Mouse (Mus musculus) brain, embryonic 14.5 days (tissue): ENCODE data around the gene Dpp8. TPM values are rescaled to one million over a fixed set of nuclear protein-coding genes. Genes with fewer than 3 reads are reported as not detected.
A peak's percentile ranks its signal among the peaks of the same experiment; 100 is the strongest.
"Not testable (repeated sequence)": the region's sequence is repeated elsewhere in the genome, so short reads cannot be mapped to it uniquely, and the experiment has no call there.

Experiments used
- DNase-seq: peaks from one replicate; pipeline ENCODE4 v3.0.0-alpha.2; 2011; ENCODE audit warnings: low read depth
- CTCF ChIP-seq: fragments of 200-500 bp; IDR thresholded peaks from 2 replicates; pipeline ENCODE4 v1.5.1; 2012; ENCODE audit warnings: inconsistent platforms, mild to moderate bottlenecking, moderate library complexity, borderline replicate concordance; ENCODE audit not compliant: insufficient read depth, insufficient read length; ENCODE audit errors: extremely low read depth
- POLR2A ChIP-seq: fragments of 200-500 bp; IDR thresholded peaks from 2 replicates; pipeline ENCODE4 v1.6.1; 2012; ENCODE audit warnings: mild to moderate bottlenecking, inconsistent platforms, borderline replicate concordance; ENCODE audit not compliant: poor library complexity, insufficient read depth, insufficient read length, severe bottlenecking; ENCODE audit errors: extremely low read depth
- polyA plus RNA-seq: library from polyadenylated mRNA; depleted of rRNA; stranded (reverse); fragments of >200 nt; gene quantifications from 2 replicates; pipeline ENCODE4 v1.2.3, GENCODE M21; 2012

The Dpp8 gene
- polyA plus RNA-seq, 1 experiment, result 58.3 TPM

- no peak for TF ChIP-seq POLR2A
- TF ChIP-seq CTCF, result no peak
- DNase-seq, result peak; percentile 7
Measured at GRCm38 (mm10) chr9:65022580-65023135, 9.6 kb upstream of the Dpp8 start.

DNA sequence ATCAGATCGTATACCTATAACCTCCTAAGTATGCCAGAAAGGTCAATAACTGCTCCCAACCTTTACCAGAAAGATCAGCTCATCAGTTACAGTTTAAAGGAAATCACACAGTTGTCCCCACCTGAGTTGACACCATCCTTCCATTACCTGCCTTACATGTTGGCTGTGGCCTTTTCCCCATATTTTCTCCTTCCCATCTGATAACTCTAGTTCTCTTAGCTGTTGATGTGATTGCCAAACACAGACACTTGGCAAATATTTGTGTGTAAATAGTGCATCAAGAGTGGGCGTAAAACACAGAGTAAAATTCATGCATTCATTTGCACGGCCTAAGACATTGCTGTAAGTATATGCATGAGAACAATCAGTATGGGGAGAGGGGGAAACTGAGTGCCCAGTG lies 8.8 kb upstream of the Dpp8 start:
- no peak for TF ChIP-seq CTCF
- TF ChIP-seq POLR2A, result no peak
- no peak for DNase-seq

- TF ChIP-seq POLR2A, result no peak
- no peak for TF ChIP-seq CTCF
- DNase-seq, result no peak
Measured at GRCm38 (mm10) chr9:65027241-65027640, 5.0 kb upstream of the Dpp8 start.

- TF ChIP-seq POLR2A (no peak), CTCF (no peak)
Measured at GRCm38 (mm10) chr9:65028313-65028712, 3.9 kb upstream of the Dpp8 start.

DNA sequence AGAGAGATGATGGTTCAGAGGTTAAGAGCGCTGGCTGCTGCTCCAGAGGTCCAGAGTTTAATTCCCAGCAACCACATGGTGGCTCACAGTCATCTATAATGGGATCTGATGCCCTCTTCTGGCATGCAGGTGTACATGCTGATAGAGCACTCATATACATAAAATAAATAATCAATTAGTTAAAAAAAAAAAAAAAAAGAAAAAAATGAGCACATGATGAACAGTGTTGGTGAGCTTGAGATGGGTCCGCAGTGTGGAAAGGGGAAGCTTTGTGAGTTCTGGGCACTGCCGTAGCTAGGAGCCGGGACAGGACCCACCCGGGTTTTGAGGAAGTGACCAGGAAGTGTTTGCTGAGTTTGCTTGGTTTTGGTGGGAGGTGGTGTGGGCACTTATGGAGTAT lies 859 bp upstream of the Dpp8 start:
- DNase-seq, result not testable (repeated sequence)

More at GRCm38 (mm10) chr9:65028313-65028712, 3.9 kb upstream of the Dpp8 start:
- DNase-seq, result no peak

GRCm38 (mm10) chr9:65031894-65032268 lies 333 bp upstream of the Dpp8 start:
- no peak for DNase-seq

DNA sequence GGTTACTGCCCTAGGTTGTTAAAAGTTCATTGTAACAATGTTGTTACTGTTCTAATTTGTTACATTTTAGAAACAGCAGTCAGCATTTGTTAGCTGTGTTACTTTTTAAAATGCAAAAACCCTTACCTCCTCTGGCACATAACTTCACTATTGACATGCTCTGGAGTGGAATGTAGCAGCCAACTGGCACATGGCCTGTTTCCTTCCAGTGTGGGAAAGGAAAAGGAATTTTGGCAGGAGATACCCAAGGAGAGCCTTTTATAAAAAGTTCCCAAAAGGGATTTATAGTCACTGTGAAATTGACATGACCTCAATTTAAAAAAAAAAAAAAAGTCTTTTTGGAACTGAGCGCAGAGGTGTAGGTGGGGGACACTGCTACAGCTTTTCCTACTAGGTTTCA lies 4.2 kb downstream of the Dpp8 start:
- peak; percentile 69 for DNase-seq
- TF ChIP-seq CTCF, result no peak
- TF ChIP-seq POLR2A, result no peak

More at GRCm38 (mm10) chr9:65031894-65032268, 333 bp upstream of the Dpp8 start:
- TF ChIP-seq POLR2A, result no peak
- no peak for TF ChIP-seq CTCF

- TF ChIP-seq POLR2A, result no peak
- no peak for TF ChIP-seq CTCF
- peak; percentile 1 for DNase-seq
Measured at GRCm38 (mm10) chr9:65036861-65037260, 4.6 kb downstream of the Dpp8 start.

DNA sequence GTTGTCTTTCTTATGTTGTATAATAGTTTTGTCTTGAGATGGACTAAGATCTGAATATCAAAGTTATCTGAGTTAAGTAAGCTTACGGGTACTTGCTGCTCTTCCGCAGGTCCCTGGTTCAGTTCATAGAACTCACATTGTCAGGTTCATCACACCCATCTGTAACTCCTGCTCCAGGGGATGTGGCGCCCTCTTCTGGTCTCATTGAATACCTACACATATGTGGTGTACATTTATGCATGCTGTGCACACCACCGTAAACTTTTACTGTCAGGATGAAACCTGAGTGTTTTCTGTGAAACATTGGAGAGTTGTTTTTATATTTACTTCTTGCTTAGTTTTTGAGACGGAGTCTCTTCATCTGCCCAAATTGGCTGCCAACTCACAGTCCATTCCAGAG lies 9.2 kb downstream of the Dpp8 start:
- TF ChIP-seq POLR2A (no peak), CTCF (peak; percentile 40; the same call in 1 of the 2 replicates)
- no peak for DNase-seq

- DNase-seq, result no peak
- TF ChIP-seq POLR2A (no peak), CTCF (no peak)
Measured at GRCm38 (mm10) chr9:65046993-65047392, 14.8 kb downstream of the Dpp8 start.

- TF ChIP-seq CTCF, result no peak
- no peak for TF ChIP-seq POLR2A
Measured at GRCm38 (mm10) chr9:65049422-65049821, 17.2 kb downstream of the Dpp8 start.

DNA sequence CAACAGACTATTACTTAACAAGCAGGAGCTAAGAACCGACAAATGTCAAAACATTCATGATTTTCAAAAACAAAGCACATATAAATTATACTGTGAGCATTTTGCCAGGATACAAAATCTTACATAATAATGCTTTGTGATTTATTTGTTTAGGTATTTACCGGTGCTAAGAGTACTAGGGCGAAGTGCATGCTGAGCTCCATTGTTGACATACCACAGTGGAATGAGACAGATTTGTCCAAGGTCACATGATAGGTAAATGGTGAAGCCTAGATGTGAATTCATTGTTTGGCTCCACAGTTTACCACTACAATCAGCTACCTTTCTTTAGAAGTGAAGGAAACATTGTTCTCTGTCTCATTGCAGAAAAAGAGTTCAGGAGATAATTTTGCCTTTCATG lies 18.8 kb downstream of the Dpp8 start:
- DNase-seq, result no peak
- TF ChIP-seq POLR2A, result no peak
- TF ChIP-seq CTCF, result no peak

More at GRCm38 (mm10) chr9:65049422-65049821, 17.2 kb downstream of the Dpp8 start:
- no peak for DNase-seq

- DNase-seq, result no peak
- no peak for TF ChIP-seq POLR2A
- no peak for TF ChIP-seq CTCF
Measured at GRCm38 (mm10) chr9:65064251-65064650, 32.0 kb downstream of the Dpp8 start.

GRCm38 (mm10) chr9:65070587-65070986 lies 38.4 kb downstream of the Dpp8 start:
- no peak for DNase-seq
- no peak for TF ChIP-seq CTCF
